Mouse (Mus musculus): ENCODE data around the gene Sh3bp5.

GRCm38 (mm10) chr14:31403556-31403955 is 32.3 kb downstream of the Sh3bp5 start:
- TF ChIP-seq CTCF (IDR thresholded peaks at IDR 0.05; ENCODE audit: low read depth, low read length) (no peak), TAL1 (conservative IDR thresholded peaks at IDR 0.05; ENCODE audit: low read depth, low read length) (no peak), GATA1 (IDR thresholded peaks at IDR 0.05; ENCODE audit: borderline replicate concordance, low read length) (no peak), POLR2AphosphoS5 (IDR thresholded peaks at IDR 0.05; ENCODE audit: insufficient replicate concordance, low read depth, low read length) (no peak), GATA2 (IDR thresholded peaks at IDR 0.05; ENCODE audit: borderline replicate concordance, low read depth, low read length) (no peak)

Measured in G1E (cell line).